Mouse (Mus musculus) testis, adult 10 weeks (tissue): ENCODE measurements around the gene Olfr464. TPM values are rescaled to one million over a fixed set of nuclear protein-coding genes. Genes with fewer than 3 reads are reported as not detected.

Source experiments
- polyA plus RNA-seq: library from polyadenylated mRNA; stranded (reverse); fragments of 350-450 nt; fragmentation: Illumina TruSeq; extraction: RNeasy Lipid Tissue Mini Kit (QIAGEN cat#74804); gene quantifications from one replicate; pipeline ENCODE4 v1.2.3, GENCODE M21; 2014; ENCODE audit warnings: low read depth, low replicate concordance

Gene Olfr464
- not detected for polyA plus RNA-seq

DNA sequence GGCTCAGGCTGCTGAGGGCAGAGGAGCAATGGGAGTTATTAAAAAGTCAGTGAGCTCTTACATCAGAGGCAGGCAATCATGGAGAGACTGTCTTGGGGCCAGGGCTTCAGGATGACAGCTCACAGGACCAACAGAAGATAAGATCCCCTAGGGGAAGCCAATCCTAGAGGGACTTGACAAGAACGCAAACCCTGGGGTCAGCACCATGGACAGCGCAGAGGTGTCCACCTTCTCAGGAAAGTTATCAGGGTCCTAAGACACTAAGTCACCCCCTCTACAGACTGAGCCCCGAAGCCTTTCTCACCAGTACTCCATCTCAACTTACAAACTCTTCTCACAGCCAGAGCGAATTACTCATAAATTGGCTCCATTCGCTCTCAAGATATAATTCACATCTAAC, at the start of gene Olfr464:
TSS of gene Olfr464 (minus strand) at position 2 of the 400 bp plus-strand sequence.

DNA sequence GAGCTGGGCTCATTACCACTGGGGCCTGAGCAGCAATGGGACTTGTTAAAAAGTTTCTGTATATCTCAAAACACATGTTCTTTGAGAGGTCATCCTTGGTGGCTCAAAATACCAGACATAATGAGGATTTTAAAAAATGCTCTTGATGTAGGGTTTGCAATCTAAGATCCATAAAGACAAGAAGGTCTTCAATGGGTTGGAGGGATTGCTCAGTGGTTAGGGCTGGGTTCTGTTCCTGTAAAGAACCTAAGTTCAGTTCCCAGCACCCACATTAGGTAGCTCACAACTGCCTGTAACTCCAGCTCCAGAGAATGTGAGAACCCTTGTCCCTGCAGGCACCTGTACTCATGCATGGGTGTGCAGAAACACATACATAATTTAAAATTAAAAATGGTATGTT, 23.5 kb downstream of the Olfr464 start, which contains the start of gene Olfr463:
TSS of gene Olfr463 (minus strand) at position 101 of the 400 bp plus-strand sequence.

DNA sequence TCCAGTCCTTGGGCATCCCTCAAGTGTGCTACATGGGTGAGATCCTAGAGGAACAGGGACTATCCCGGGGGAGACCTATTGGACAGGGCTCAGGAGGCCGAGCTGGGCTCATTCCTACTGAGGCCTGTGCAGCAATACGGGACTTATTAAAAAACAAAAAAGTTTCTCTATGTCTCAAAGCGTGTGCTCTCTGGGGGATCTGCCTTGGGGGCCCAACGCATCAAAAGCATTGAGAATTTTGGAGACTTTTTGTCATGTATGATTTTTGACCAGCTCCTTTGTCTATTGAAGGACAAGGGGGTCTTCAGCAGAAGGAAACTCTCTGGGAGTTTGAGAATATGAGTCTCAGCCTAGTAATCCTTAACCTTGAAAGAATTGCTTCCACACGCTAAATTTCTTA, 28.6 kb downstream of the Olfr464 start, which contains the start of gene Olfr462:
TSS of gene Olfr462 (minus strand) at position 101 of the 400 bp plus-strand sequence.

DNA sequence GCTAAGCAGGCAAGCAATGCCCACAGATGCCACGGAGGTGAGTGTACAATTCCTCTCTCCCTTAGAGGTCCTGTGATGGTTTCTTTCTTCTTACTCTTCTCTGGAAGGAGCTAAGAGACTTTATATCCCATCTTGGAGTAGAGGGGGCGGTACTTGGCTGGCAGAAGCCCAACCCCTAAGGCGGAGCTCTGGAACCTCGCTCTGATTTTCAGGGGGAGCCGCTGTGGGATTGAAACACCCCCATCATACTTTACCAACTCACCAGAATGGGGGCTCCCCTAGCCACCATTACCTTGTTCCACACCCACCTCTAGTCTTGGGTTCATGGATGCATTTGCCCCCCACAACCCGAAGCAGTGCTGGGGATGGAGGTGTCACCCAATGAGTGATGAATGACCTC, 45.3 kb downstream of the Olfr464 start, which contains the start of gene Epx:
TSS of gene Epx (minus strand) at position 101 of the 400 bp plus-strand sequence.

Other genes starting within 250 kb of the Olfr464 start
- 12.7 TPM for gene Supt4a, start 183.4 kb downstream of the Olfr464 start, polyA plus RNA-seq
- 1.7 TPM for gene Tspoap1, start 160.4 kb downstream of the Olfr464 start, polyA plus RNA-seq
- 0.52 TPM for gene Mpo, start 127.4 kb downstream of the Olfr464 start, polyA plus RNA-seq
- gene Lpo, start 92.7 kb downstream of the Olfr464 start, polyA plus RNA-seq, result not detected
- 4.4 TPM for gene Mks1, start 67.8 kb downstream of the Olfr464 start, polyA plus RNA-seq
- not detected for gene Epx, start 45.4 kb downstream of the Olfr464 start, polyA plus RNA-seq
- not detected for gene Olfr462, start 28.7 kb downstream of the Olfr464 start, polyA plus RNA-seq
- not detected for gene Olfr463, start 23.6 kb downstream of the Olfr464 start, polyA plus RNA-seq
- 97.5 TPM for gene Dynll2, start 66.6 kb upstream of the Olfr464 start, polyA plus RNA-seq
- 388 TPM for gene Srsf1, start 126.4 kb upstream of the Olfr464 start, polyA plus RNA-seq
- 11.9 TPM for gene Vezf1, start 147.3 kb upstream of the Olfr464 start, polyA plus RNA-seq
- gene Cuedc1, start 177.1 kb upstream of the Olfr464 start, polyA plus RNA-seq, result 0.21 TPM